Mouse (Mus musculus) hindbrain, postnatal 0 days (tissue): ENCODE measurements around the gene Stx17. TPM values are rescaled to one million over a fixed set of nuclear protein-coding genes. Genes with fewer than 3 reads are reported as not detected.

Experiments
- ATAC-seq: fragments of 200-750 bp; cut with Nextera tagmentation; 2 replicates; pipeline ENCODE4 v1.8.0; 2017; ENCODE audit warnings: mild to moderate bottlenecking, moderate TSS enrichment, moderate library complexity
- DNase-seq: peaks from one replicate; pipeline ENCODE4 v3.0.0-alpha.2; 2015; ENCODE audit warnings: low spot score
- H3K27ac ChIP-seq: fragments of 300-500 bp; sonication (generic); 2 replicates; pipeline ENCODE4 v1.5.1; 2014; ENCODE audit warnings: mild to moderate bottlenecking
- H3K27me3 ChIP-seq: fragments of 300-500 bp; sonication (generic); 2 replicates; pipeline ENCODE4 v1.6.1; 2014; ENCODE audit warnings: low read length, mixed read lengths; ENCODE audit not compliant: insufficient read depth
- H3K36me3 ChIP-seq: fragments of 300-500 bp; sonication (generic); 2 replicates; pipeline ENCODE4 v1.6.1; 2014; ENCODE audit warnings: low read length, mixed read lengths; ENCODE audit not compliant: insufficient read depth
- H3K4me1 ChIP-seq: fragments of 300-500 bp; sonication (generic); 2 replicates; pipeline ENCODE4 v1.6.1; 2014; ENCODE audit warnings: antibody characterized with exemption, low read length, mixed read lengths; ENCODE audit not compliant: insufficient read depth
- H3K4me2 ChIP-seq: fragments of 300-500 bp; sonication (generic); 2 replicates; pipeline ENCODE4 v1.6.1; 2014; ENCODE audit warnings: low read depth, mild to moderate bottlenecking, low read length, moderate library complexity, mixed read lengths
- H3K4me3 ChIP-seq: fragments of 300-500 bp; sonication (generic); 2 replicates; pipeline ENCODE4 v1.5.1; 2014; ENCODE audit warnings: low read length
- H3K9ac ChIP-seq: fragments of 300-500 bp; sonication (generic); replicated peaks from 2 replicates; pipeline ENCODE4 v1.6.1; 2014; ENCODE audit warnings: mild to moderate bottlenecking, low read length, moderate library complexity, mixed read lengths
- H3K9me3 ChIP-seq: fragments of 300-500 bp; sonication (generic); 2 replicates; pipeline ENCODE4 v1.6.1; 2016; ENCODE audit warnings: low read length, mixed read lengths
- CTCF ChIP-seq: IDR thresholded peaks from 2 replicates; pipeline ENCODE4 v1.5.1; 2016; ENCODE audit warnings: antibody characterized with exemption, control low read depth, low read depth
- WGBS: fragments of 180-500 bp; shearing (Covaris S2); extraction: QIAGEN DNeasy Blood & Tissue Kit; methylation state at CpG from one replicate; pipeline ENCODE4 v1.1.7; 2014; 5-methylcytosine and 5-hydroxymethylcytosine counted together
- microRNA counts: library from miRNA; unstranded; fragments of <30 nt; microRNA quantifications from one replicate; lab custom pipeline; 2015
- microRNA-seq, 2 experiments: library from miRNA; unstranded; fragments of <30 nt; microRNA quantifications; one replicate each; pipeline ENCODE4; 2016
- polyA plus RNA-seq: library from polyadenylated mRNA; unstranded; fragments of >200 nt; fragmentation: Nextera tagmentation; extraction: Ambion mirVana; gene quantifications from 2 replicates; pipeline ENCODE4 v1.2.1, GENCODE M21; 2015
- total RNA-seq: library from RNA; depleted of rRNA; stranded (reverse); fragments of >200 nt; gene quantifications from 2 replicates; pipeline ENCODE4 v1.2.3, GENCODE M21; 2014; rRNA removed

Gene Stx17
- total and polyA plus RNA-seq, 2 experiments from 2014 or later: 15.6 to 25.4 TPM

DNA sequence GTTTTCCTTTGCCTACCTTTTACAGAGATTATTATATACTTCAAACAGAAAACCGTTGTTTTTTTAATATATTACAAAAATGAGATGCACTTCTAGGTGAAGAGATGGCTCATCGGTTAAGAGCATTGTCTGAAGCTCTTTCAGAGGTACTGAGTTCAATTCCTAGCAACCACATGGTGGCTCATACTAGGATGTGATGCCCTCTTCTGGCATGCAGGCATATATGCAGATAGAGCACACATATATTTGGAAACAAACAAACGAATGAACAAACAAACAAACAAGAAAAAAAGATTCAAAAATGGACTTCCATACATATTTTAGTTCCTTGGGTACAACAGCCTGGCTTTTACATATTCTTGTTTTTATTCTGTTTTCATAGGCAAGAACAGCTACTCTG lies 73.2 kb downstream of the Stx17 start:
- no peaks in the 10 kb centered on the region for H3K9me3 ChIP-seq
- peak; percentile 51 for TF ChIP-seq CTCF
- no peak overlapping the region for H3K4me3 ChIP-seq
- no peaks in the 10 kb centered on the region for H3K4me1 ChIP-seq
- no peak overlapping the region for H3K4me2 ChIP-seq
- ATAC-seq: no peak
- no peak overlapping the region for H3K9ac ChIP-seq
- H3K27me3 ChIP-seq: no peaks in the 10 kb centered on the region
- DNase-seq: no peak
- H3K27ac ChIP-seq: no peak overlapping the region
- WGBS: 89% methylated on average over 3 of the region's 3 CpGs
- peaks cover 11% of the 10 kb centered on the region; the same call in 1 of the 2 replicates for H3K36me3 ChIP-seq

DNA sequence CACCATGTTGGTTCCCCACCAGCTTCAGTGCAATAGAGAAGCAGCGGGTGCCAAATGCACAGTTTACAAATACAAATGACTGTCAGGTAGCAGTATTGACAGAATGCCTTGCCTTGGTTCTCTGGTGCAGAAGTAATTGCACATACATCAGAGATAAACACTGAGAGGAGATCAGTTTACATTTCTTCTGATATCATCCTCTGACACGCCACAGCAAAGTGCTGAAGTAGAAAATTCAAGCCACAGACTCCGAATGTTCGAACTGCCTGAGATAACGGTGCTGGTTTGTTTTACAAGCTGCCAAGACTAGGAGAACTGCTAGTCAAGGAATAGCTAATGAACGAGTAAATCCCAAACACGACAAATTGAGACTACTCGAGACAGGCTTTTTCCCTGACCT lies 73.7 kb downstream of the Stx17 start:
- no peak overlapping the region for H3K9ac ChIP-seq
- H3K36me3 ChIP-seq: peaks cover 9% of the 10 kb centered on the region; the same call in 1 of the 2 replicates
- no peaks in the 10 kb centered on the region for H3K4me1 ChIP-seq
- no peak for TF ChIP-seq CTCF
- no peaks in the 10 kb centered on the region for H3K9me3 ChIP-seq
- 84% methylated on average over 8 of the region's 8 CpGs for WGBS
- DNase-seq (no peak), ATAC-seq (no peak)
- no peak overlapping the region for H3K4me3 ChIP-seq
- no peak overlapping the region for H3K27ac ChIP-seq
- H3K27me3 ChIP-seq: no peaks in the 10 kb centered on the region
- no peak overlapping the region for H3K4me2 ChIP-seq

DNA sequence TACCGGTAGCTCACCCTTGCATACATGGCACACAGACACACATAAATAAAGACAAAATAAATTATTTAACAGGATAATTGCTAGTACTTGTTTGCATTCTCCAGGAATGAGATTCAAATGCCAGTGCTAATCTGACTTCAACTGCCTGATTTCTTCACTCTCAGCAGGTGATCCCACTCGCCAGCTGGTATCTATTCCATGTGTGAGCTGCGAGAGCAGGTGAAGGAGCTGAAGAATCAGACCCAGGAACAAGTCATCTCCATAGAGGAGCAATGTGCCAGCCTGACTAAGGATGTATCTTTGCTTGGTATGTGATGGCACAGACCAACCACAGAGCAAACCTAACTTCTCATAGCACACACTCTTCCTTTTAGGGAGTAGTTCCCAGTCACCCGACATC lies 78.8 kb downstream of the Stx17 start:
- H3K9ac ChIP-seq: no peak overlapping the region
- no peaks in the 10 kb centered on the region for H3K27me3 ChIP-seq
- H3K4me3 ChIP-seq: no peak overlapping the region
- H3K4me1 ChIP-seq: no peaks in the 10 kb centered on the region
- no peak for ATAC-seq
- 76% methylated on average over 4 of the region's 4 CpGs for WGBS
- DNase-seq: peak; percentile 41
- peaks cover 9% of the 10 kb centered on the region; the same call in 1 of the 2 replicates for H3K36me3 ChIP-seq
- no peak overlapping the region for H3K4me2 ChIP-seq
- no peak overlapping the region for H3K27ac ChIP-seq
- no peak for TF ChIP-seq CTCF
- no peaks in the 10 kb centered on the region for H3K9me3 ChIP-seq

DNA sequence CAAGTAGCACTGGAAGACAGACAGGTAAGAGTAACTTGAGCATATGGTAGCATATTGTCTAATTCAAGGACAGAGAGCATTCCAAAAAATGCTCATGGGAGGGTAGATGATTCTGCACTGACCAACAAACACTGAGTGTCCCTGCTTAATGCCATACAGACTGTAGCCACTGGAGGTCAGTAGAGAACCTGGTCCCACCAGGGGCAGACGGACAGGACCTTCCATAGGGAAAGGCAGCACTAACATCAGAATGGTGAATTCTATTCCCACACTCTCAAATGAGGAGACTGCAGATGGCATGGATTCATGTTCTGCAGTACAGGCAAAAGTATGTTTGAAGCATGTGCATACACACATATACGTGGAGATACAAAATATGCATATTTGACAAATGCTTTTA lies 100.5 kb downstream of the Stx17 start:
- 21% methylated on average over 2 of the region's 2 CpGs for WGBS

DNA sequence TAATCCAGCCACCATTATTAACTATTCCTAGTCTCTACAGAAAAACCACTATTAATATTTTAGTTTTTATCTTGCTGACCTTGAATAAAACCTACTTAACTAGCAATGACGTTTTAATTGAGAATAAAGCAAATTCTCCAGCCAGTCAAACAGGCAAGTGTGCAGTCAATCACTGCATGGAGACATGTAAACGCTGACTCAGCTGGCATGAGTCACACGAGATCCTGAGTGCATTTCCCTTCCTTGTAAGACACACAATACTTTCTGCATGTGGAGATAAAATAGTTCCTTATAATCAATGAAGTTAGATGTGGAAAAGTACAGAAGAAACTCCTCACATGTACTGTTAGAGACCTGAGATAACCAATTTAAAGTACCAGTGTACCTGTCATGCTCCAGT lies 100.9 kb downstream of the Stx17 start:
- TF ChIP-seq CTCF: no peak
- 54% methylated on average over 3 of the region's 3 CpGs for WGBS
- no peak overlapping the region for H3K9ac ChIP-seq
- H3K4me2 ChIP-seq: no peak overlapping the region
- ATAC-seq: no peak
- no peak overlapping the region for H3K27ac ChIP-seq
- DNase-seq: no peak
- H3K27me3 ChIP-seq: no peaks in the 10 kb centered on the region
- no peak overlapping the region for H3K4me3 ChIP-seq
- no peaks in the 10 kb centered on the region for H3K4me1 ChIP-seq
- no peaks in the 10 kb centered on the region for H3K36me3 ChIP-seq
- no peaks in the 10 kb centered on the region for H3K9me3 ChIP-seq

More for the DNA sequence above, 100.5 kb downstream of the Stx17 start:
- ATAC-seq: no peak
- H3K9me3 ChIP-seq: no peaks in the 10 kb centered on the region
- peak; percentile 91 for TF ChIP-seq CTCF
- no peak overlapping the region for H3K27ac ChIP-seq
- H3K4me2 ChIP-seq: no peak overlapping the region
- no peak overlapping the region for H3K4me3 ChIP-seq
- no peaks in the 10 kb centered on the region for H3K4me1 ChIP-seq
- no peak overlapping the region for H3K9ac ChIP-seq
- no peaks in the 10 kb centered on the region for H3K27me3 ChIP-seq
- no peaks in the 10 kb centered on the region for H3K36me3 ChIP-seq
- DNase-seq: peak; percentile 75

DNA sequence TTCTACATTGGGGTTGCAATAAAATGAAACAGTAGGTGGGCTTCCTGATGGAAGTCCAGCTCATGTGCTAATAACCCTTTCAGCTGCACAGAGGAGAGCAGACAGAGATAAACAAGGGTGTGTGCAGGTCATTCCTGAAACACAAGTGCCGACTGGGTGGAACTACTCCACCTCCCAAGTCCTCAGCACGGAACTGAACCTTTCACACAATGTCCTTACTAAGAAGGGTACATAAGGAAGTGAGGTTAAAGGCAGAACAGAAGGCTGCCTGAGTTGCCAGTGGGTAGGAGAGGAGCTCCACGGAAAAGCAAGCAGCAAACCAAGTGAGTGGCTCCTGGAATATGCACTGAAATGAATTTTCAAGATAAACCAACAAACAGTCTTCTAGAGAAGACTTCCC lies 102.1 kb downstream of the Stx17 start:
- no peaks in the 10 kb centered on the region for H3K27me3 ChIP-seq
- WGBS: 59% methylated on average over 3 of the region's 3 CpGs
- no peak overlapping the region for H3K4me2 ChIP-seq
- no peak overlapping the region for H3K27ac ChIP-seq
- no peaks in the 10 kb centered on the region for H3K36me3 ChIP-seq
- ATAC-seq (no peak), DNase-seq (no peak)
- no peak overlapping the region for H3K9ac ChIP-seq
- H3K4me1 ChIP-seq: no peaks in the 10 kb centered on the region
- H3K4me3 ChIP-seq: no peak overlapping the region
- no peak for TF ChIP-seq CTCF
- no peaks in the 10 kb centered on the region for H3K9me3 ChIP-seq

MicroRNAs encoded within 50 kb of the gene (microRNA counts, 519-probe panel; counts per million panel counts)
- not detected for microRNA mmu-miR-1958 (lab: Ali Mortazavi, UCI)

Small RNA genes lying within 50 kb of the gene (microRNA-seq; reads per million reads assigned to microRNA genes)
- 0 reads per million in 2 experiments for gene Mir1958

Other genes starting within 250 kb of the Stx17 start
- gene Nr4a3, start 79.8 kb upstream of the Stx17 start, total RNA-seq: 2.1 and 2.9 TPM in 2 replicates
- gene Nr4a3, start 79.8 kb upstream of the Stx17 start, polyA plus RNA-seq: 1.2 and 1.8 TPM in 2 replicates
- gene Erp44, start 154.6 kb downstream of the Stx17 start, total RNA-seq: 15.1 and 27.3 TPM in 2 replicates
- 50.4 and 52.5 TPM in 2 replicates for gene Erp44, start 154.6 kb downstream of the Stx17 start, polyA plus RNA-seq
- gene Invs, start 154.8 kb downstream of the Stx17 start, total RNA-seq: 4.7 and 10.9 TPM in 2 replicates
- gene Invs, start 154.8 kb downstream of the Stx17 start, polyA plus RNA-seq: 2.9 and 3.4 TPM in 2 replicates